Mouse (Mus musculus) cerebellum, adult 2 months (tissue): ENCODE data around the gene Pex14.

Experiments
- CTCF ChIP-seq: fragments of 200-500 bp; IDR thresholded peaks from 2 replicates; pipeline ENCODE4 v1.5.1; 2011; ENCODE audit warnings: low read depth, mild to moderate bottlenecking, control low read depth, low read length, moderate library complexity, borderline replicate concordance; ENCODE audit not compliant: insufficient read depth
- POLR2A ChIP-seq: fragments of 200-500 bp; IDR thresholded peaks from 2 replicates; pipeline ENCODE4 v1.6.1; 2011; ENCODE audit warnings: low read length, control low read depth, borderline replicate concordance; ENCODE audit not compliant: insufficient read depth

DNA sequence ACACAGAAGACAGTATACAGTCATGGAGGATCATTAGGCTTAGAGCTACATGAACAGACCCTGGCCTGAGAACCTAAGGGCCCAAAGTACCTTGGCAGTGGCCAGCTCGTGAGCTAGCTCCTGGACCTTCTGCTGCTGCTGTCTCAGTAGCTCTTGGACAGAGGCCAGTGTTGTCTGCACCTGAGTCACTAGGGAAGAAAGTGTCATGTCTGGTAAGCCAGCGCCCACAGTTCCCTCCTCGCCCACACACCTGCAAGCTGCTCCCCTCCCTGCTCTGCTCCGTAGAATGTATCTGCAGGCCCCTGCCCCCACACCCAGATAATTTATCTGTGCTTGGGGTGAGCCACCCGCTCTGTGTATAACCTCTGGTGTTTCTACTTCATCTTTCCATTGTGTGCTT, 133.5 kb downstream of the Pex14 start:
- TF ChIP-seq POLR2A (no peak), CTCF (no peak)
